Mouse (Mus musculus) embryonic stem cell, embryonic (primary cell): ENCODE data around the gene C4b.

ENCODE experiments used
- CTCF ChIA-PET, 4 experiments: fragments of 300-600 bp in 2 of 4; fragments of 350-600 bp in 2 of 4; sonication (Branson Sonifier 250); formaldehyde crosslinking; loops; one replicate each; lab custom pipeline; 2022; ENCODE audit warnings: inconsistent platforms in 2 of 4; lab: Charles Lee
- POLR2A ChIA-PET, 4 experiments: fragments of 300-600 bp in 2 of 4; fragments of 350-600 bp in 2 of 4; sonication (Branson Sonifier 250); formaldehyde crosslinking; loops; one replicate each; lab custom pipeline; 2022; ENCODE audit warnings: antibody characterized with exemption in 4 of 4, inconsistent platforms in 1 of 4; lab: Charles Lee

C4b gene

GRCm38 (mm10) chr17:34680621-34681020, 63.1 kb downstream of the C4b start:
- CTCF ChIA-PET = interaction anchor here in 2 of 4 experiments (1.1 to 1.3 kb wide), 2 partner anchors 27 to 42 kb away, joined by 4 to 6 read pairs; no protein-coding TSS in a partner anchor
- POLR2A ChIA-PET = interaction anchor here in 3 of 4 experiments (0.6 to 1.2 kb wide), 5 partner anchors 9 to 48 kb away, joined by 3 to 4 read pairs (median 3); no protein-coding TSS in a partner anchor

GRCm38 (mm10) chr17:34680191-34680590, 63.5 kb downstream of the C4b start:
- ChIA-PET CTCF (interaction anchor here in 2 of 4 experiments (1.1 to 1.3 kb wide), 2 partner anchors 27 to 43 kb away, joined by 4 to 6 read pairs; no protein-coding TSS in a partner anchor), POLR2A (interaction anchor here in 3 of 4 experiments (0.6 to 1.2 kb wide), 5 partner anchors 8 to 48 kb away, joined by 3 to 4 read pairs (median 3); no protein-coding TSS in a partner anchor)
